Mouse (Mus musculus) stomach, adult 2 months (tissue): ENCODE results near the gene Pnpo. TPM values are rescaled to one million over a fixed set of nuclear protein-coding genes. Genes with fewer than 3 reads are reported as not detected.

Source experiments
- polyA plus RNA-seq: library from polyadenylated mRNA; depleted of rRNA; stranded (reverse); fragments of >200 nt; gene quantifications from 2 replicates; pipeline ENCODE4 v1.2.3, GENCODE M21; 2012; rRNA removed

The Pnpo gene
- polyA plus RNA-seq, result 21.5 and 27.7 TPM in 2 replicates

GRCm38 (mm10) chr11:96943746-96944304, at the start of gene Pnpo:
Gene Pnpo (minus strand): TSS chr11:96943986.

GRCm38 (mm10) chr11:96982859-96983258, 39.1 kb upstream of the Pnpo start, which contains the start of gene Sp2:
Gene Sp2 (minus strand): TSS chr11:96982959.

GRCm38 (mm10) chr11:96928088-96928487, 15.7 kb downstream of the Pnpo start, which contains the start of gene Prr15l:
Gene Prr15l (plus strand): TSS chr11:96928104.

DNA sequence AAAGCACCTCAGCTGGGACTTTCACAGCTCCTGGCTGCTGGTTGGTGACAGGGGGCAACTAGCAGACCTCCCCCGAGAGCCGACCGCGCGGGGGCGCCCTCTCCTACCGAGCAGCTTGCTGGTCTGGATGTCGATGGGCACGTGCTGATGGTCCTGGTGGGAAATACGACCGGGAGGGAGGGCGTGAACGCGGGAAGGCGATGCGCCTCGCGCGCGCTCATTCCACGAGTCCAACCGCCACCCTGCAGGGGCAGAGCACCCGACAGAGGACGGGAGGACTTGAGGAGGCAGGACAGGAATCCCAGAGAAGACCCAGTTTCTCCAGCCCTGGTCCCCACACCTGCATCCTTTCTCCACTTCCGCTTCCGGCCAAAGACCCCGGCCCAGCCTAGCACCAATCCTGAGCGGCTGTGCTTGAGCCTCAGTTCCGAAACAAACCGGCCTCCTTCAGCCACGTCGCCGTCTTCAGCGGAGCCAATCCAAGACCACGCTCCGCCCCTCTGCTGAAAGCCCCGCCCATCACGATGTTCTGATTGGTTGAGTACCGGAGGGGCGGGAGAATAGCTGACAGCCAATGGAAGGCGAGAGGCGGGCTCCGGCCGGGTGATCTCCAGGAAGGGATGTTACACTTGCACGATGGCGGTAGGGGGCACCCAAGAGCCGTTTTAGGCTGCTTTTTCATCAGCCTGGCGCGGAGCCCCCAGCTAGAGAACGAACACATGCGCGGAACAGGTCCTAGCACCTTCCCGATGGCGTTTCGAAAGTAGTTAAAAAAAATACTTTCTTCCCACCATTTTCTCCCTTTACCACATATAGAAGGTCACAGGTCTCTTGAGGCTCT, 27.5 kb downstream of the Pnpo start, which contains the start of gene Cdk5rap3:
Gene Cdk5rap3, minus strand, starts transcription at position 453 of the 841 bp plus-strand sequence.

Other genes with a start within 250 kb of the Pnpo start
- 8.8 and 10.0 TPM in 2 replicates for gene Snx11, start 166.4 kb downstream of the Pnpo start, polyA plus RNA-seq
- 10.7 and 12.5 TPM in 2 replicates for gene Cbx1, start 154.9 kb downstream of the Pnpo start, polyA plus RNA-seq
- gene Nfe2l1, start 114.0 kb downstream of the Pnpo start, polyA plus RNA-seq, result 64.6 and 77.2 TPM in 2 replicates
- gene Copz2, start 94.1 kb downstream of the Pnpo start, polyA plus RNA-seq, result 25.8 and 26.9 TPM in 2 replicates
- 18.0 and 21.3 TPM in 2 replicates for gene Cdk5rap3, start 27.5 kb downstream of the Pnpo start, polyA plus RNA-seq
- 77.1 and 108 TPM in 2 replicates for gene Prr15l, start 15.9 kb downstream of the Pnpo start, polyA plus RNA-seq
- 7.1 and 8.2 TPM in 2 replicates for gene Sp2, start 39.0 kb upstream of the Pnpo start, polyA plus RNA-seq
- 6.1 and 13.7 TPM in 2 replicates for gene Sp6, start 69.4 kb upstream of the Pnpo start, polyA plus RNA-seq
- gene Scrn2, start 86.0 kb upstream of the Pnpo start, polyA plus RNA-seq, result 8.8 and 9.4 TPM in 2 replicates
- gene Lrrc46, start 97.4 kb upstream of the Pnpo start, polyA plus RNA-seq, result 0.05 and 0.15 TPM in 2 replicates
- gene Mrpl10, start 97.6 kb upstream of the Pnpo start, polyA plus RNA-seq, result 50.6 and 76.1 TPM in 2 replicates
- gene Osbpl7, start 106.6 kb upstream of the Pnpo start, polyA plus RNA-seq, result 9.0 and 10.4 TPM in 2 replicates
- gene Tbx21, start 171.3 kb upstream of the Pnpo start, polyA plus RNA-seq, result 0.10 and 0.19 TPM in 2 replicates
- 7.1 and 11.6 TPM in 2 replicates for gene Tbkbp1, start 207.5 kb upstream of the Pnpo start, polyA plus RNA-seq
- gene Kpnb1, start 243.9 kb upstream of the Pnpo start, polyA plus RNA-seq, result 3.2 and 5.2 TPM in 2 replicates